Mouse (Mus musculus): ENCODE measurements around the gene Clec4d.
"Not testable (repeated sequence)": the region's sequence is repeated elsewhere in the genome, so short reads cannot be mapped to it uniquely, and the experiment has no call there.

Clec4d gene

DNA sequence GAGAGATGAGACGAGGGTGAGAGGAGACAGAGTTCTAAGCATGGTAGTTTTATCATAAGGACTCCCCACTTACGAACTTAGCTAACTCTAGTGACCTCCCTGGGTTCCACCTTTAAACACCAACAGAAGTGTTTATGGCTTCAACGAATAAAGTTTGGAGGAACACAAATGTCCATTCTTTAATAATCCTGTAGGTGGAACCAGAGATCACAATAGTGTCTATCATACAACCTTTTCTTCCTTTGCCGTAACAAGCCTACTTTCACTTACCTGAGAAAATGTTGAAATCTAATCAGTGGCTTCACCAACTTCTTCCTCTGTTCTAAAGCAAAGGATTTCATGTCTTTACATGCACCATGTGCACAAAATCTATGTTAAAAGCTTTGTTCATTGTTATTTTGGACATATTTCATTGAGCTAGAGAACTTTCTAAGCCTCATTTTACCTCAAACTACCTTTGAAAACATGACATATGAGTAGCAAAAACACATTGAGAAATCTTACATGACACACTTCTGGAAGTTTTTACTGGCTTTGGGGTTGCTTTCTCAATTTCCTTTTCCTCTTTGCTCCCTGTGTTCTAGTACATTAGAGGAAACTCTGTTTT is at the start of gene Clec4d:
Clec4d (plus strand) TSS at position 557 of the 607 bp plus-strand sequence.
- DNase-seq (ENCODE audit: low read depth, low spot score) = no peak

DNA sequence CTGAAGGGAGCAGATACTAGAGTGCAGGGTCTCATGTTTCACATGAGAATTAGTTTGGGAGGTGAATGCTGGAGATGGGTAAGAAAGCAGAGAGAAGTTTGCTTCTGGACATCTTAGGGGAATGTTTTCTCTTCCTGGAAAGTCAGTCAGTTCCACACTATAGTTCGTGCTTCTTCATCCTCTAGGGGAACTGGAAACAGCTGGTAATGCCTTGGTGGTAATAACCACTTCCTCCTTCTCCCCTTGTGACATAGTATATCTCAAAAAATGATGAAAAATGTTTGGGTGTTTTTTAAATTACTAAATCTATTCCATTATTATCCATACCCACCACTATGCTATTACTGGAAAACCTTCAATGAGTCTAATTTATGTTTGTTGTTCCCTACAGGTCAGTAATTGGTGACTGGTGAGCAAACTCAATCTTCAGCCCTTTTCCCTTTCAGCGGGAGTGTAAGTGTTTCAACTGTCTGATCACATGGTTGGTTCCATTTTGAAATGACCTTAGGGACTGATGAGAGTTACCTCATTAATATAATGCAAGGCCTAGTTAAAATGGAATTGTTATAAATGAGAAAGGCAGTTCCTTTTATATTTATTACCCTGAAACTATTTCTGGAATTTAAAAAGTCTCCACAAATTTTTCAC is 34.3 kb upstream of the Clec4d start:
- DNase-seq (ENCODE audit: low read depth, low spot score) = peak; percentile 14

DNA sequence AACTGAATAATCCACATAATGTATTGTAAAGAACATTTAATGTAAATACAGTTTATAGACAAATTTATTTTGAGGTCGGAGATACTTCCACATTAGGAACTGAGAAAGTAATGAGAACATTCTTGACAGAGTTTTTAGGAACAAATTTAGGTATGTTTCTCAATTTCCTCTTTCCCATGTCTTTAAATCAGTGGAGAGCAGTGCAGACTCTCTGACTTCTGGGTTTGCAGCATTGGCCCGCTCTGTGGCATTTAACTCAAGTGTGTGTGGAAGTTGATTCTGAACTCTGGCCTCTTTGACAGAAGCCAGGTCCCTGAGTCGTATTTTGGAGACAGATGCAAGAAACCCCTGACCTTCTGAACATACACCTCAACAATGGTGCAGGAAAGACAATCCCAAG is 32.3 kb upstream of the Clec4d start, which contains the start of gene Clec4n:
Clec4n (plus strand) TSS at position 200 of the 400 bp plus-strand sequence.
- DNase-seq (ENCODE audit: low read depth, low spot score) = no peak

DNA sequence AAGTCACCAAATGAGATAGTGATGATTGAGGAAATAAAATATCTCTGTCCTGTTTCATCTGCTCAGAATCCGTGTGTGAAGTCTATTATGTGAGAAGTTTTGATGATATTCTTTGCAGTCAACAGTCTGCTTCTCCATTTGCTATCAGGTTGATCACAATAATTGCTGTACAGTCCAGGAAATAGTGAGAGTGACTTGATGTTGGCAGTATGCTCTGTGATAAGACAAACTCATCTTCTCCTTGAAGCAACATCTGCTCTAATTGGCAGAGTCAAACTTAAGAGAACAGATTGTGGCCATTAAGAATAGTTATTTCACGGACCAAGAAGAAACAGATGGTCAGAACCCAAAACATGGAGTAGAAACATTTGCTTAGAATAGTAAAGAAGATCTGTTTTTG is 30.8 kb upstream of the Clec4d start:
- DNase-seq (ENCODE audit: low read depth, low spot score) = no peak

DNA sequence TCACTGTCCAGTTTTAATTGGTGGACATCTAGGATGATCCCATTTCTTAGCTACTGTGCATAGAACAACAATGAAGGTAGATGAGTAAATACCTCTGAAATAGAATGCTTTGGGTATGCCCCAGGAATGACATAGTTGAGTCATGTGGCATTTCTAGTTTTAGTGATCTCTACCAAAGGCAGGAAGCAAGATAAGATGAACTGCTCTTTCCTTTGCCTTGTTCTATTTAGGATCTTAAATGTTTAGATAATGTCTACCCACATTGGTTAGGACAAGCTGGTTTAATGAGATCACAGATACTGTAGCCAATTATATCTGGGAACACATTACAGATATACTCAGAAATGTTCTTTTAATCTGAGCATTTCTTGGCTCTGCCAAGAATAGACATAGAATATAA is 24.3 kb upstream of the Clec4d start:
- no peak for DNase-seq (ENCODE audit: low read depth, low spot score)

DNA sequence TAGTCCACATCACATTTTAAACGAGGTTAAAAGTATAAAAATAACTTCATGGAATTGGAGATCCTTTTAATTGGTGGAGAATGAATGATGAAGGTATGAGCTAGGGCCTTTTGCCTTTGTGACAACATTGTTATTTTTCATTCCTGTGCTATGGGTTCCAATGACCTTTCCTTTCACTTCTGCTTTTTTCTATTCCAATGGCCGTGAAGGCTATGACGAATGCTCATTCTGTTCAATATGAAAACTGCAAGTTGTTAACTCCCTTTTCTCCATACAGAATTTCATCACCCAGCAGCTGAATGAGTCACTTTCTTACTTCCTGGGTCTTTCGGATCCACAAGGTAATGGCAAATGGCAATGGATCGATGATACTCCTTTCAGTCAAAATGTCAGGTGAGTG is 17.7 kb upstream of the Clec4d start:
- no peak for DNase-seq (ENCODE audit: low read depth, low spot score)

DNA sequence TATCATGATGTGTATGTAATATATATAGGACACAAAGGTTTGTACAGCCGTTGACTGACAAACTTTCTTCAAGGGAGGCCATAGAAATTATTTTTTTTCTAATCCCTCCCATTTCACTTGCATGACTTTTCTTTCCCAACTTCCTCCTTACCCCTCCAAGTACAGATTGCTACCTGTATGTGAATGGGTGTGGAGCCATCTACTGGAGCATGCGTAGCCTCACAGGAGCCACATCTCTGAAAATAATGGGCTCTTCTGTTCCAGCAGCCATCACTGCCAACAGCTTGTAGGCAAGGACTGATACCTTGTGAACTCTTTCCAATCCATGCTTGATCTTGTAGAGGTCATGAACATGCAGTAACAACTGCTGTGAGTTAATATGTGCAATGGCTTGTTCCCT is 13.0 kb upstream of the Clec4d start:
- not testable (repeated sequence) for DNase-seq (ENCODE audit: low read depth, low spot score)

DNA sequence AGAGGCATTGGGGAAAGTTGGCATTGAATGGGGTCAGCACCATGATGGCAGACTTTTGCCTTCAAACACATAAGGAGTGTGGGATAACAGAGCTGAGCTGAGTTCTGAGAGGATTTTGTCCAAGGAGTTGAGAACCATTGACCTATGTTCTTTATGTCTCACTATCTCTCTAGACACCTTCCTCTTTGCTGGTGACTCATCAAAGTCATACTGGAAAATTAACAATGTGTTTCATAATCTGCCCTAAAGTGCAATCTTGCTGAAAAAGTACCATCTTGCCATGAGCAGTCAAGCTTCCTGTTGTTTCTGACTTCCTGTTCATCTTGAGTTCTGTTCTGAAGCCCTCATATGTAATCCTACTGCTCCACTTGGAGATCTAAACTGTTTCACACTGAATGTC is 9.2 kb upstream of the Clec4d start:
- peak; percentile 18 for DNase-seq (ENCODE audit: low read depth, low spot score)

DNA sequence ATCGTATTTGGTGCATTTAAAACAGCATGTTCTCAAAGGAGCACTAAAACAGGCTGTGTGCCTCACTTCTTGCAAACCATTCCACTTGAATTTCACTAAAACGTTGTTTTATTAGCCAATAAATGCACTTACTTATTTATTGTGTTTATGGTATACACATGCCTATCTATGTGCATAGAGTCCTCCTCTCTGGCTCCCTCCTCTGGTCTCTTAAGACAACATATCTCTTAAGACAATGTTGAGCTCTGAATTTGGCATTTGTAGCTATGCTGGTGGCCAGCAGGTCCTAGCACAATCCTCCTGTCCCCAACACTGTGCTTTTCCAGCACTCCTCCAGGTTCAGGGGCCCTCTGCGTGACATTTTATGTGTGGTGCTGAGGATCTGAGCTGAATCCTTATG is 3.0 kb upstream of the Clec4d start:
- DNase-seq (ENCODE audit: low read depth, low spot score) = no peak

DNA sequence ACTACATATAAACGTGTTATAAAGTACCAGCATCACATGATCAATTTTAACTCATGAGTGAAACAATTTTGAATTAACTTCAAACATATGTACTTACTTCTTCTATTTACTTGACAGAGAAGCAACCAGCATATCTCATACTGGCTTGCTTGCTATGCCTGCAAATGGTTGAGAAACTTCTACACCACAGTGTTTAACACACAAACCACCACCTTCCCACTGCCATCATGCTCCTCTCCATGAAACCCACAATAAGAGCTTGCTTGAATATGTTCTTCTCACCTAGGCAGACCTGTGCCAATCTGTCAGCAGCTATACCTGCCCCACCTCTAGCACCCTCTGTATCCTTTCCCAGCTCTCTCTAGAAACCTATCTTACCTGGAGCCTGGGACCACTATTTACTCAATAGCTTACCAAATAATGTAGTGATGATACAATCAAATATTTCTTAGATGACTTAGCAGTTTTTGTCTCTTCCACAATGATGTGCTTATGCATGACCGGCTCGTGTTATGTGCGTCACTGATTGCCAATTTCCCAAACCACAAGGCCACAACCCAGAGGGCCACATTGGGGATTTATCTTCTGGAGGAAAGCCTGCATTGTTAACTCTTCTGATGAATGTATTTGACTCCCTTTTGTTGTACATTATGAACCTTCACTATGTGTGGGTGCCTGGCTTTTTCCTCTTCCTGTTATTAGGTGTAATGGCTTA is 1.9 kb upstream of the Clec4d start:
- DNase-seq (ENCODE audit: low read depth, low spot score) = no peak

DNA sequence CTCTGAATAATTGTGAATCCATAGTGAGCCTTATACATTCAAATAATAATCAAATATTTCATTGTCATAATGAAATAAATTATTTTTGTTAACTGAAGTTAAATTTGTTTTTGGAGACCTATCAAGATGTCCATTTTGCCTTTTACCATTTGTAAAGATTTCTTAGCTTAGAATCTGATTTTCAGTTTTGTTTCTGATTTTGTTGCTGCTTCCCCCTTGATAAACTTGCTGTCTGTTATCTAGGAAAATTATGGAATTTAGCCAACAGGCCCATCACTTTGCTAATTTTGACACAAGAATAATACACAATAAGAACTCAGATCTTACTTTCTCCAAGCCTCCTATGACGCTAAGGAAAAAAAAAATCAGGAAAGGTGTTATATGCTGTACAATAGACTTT is 1.0 kb upstream of the Clec4d start:
- DNase-seq (ENCODE audit: low read depth, low spot score) = no peak

DNA sequence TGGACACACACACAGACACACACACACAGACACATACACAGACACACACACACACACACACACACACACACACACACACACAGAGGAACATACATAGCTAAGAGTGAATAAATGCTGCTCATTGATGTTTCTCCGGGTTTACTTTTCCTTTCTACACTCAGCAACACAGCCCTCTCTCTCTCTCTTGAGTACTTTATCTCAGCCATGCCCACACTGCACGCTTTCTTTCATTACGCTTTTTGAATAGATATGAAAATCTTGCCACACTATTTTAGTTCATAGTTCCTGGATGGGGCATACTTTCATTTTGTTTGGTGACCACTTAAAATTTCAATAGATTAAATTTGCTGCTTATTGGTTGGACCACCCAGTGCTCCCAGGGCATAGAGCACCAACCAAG is 2.3 kb downstream of the Clec4d start:
- DNase-seq (ENCODE audit: low read depth, low spot score) = no peak

DNA sequence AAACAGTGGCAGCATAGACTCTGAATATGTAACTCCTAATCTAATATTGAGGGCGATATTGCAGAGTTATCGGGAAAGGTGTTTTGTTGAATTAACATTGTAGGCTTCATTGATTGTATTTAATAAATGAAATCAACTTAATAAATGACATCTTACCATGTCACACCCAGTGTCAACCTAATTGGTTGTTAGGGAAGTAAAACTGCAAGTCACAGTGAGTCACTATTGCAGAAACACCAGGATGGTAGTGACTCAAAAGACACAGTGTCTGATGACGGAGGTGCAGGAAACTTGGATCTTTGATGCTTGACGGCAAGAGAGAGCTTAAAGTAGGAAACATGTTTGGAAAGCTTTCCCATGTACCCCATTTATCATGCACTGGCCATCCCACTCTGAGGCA is 3.9 kb downstream of the Clec4d start:
- no peak for DNase-seq (ENCODE audit: low read depth, low spot score)

DNA sequence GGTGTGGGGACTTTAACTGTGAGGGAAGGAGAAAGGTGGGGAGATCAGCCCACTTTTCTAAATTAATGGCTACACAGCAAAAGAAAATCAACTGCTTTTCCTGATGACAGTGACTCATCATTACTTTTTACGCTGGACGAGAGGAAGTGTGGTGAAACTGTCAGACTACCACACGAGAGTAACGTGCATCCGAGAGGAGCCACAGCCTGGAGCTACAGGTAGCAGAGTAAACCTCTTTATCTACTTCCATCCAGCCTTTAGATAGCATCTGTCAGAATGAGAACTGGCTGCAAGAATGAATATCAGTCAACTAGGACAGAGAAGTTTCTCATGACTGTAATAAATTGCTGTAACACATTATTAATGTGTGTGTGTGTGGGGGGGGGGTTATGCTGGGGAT is 5.0 kb downstream of the Clec4d start:
- no peak for DNase-seq (ENCODE audit: low read depth, low spot score)

DNA sequence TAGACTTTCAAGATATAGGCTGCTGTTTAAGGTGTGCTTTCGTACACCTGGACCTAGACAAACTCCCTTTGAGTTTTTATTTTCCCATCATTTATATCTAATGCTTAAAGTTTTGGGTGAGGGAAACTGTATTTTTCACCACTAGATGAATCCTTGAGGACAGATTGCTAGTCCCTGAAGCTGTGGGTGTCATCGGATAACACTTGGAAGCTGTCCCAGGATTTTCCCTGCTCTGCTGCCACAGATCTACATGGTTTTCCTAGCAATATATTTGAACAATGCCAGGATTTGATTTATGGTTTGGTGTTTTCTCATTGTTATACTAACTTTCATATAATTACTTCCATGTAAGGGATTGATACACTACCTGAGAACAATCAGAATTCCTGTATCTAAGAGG is 17.5 kb downstream of the Clec4d start:
- no peak for DNase-seq (ENCODE audit: low read depth, low spot score)

DNA sequence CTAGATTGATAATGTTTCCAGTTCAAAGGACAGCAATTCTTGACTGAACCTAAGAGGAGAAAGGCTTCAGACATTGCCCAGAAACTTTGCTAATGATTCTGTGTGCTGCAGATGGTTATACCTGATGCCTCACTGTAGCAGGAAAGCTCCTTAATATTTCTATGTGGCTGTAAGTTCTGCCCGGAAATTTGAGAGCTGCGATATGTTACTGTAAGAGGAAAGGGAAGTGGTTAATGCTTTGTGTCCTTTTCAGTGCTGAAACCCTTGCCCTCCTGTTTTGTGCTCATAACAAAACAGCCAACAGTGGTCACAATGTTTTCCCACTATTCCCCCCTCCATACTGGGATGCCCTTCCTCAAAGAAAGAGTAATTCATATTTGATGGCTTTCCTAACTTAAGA is 24.4 kb downstream of the Clec4d start:
- DNase-seq (ENCODE audit: low read depth, low spot score) = no peak

DNA sequence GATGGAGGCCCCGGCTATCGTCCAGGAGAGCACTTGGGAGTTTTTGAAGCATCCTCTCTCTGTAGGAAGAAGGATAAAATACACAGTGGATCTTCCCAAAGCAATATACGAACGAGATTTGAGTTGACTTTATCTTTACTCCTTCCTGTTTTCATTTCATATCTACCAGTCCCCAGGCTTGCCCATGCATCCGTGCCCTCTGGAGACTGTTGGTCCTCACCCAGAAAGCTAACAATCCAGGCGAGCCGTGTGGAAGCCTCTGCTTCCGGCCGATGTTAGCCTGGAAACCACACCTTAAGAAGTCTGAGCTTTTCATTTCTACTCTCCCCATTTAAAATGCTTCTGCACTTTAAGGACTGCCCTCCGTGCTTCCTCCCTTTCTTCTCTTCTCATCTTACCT is 27.0 kb downstream of the Clec4d start:
- no peak for DNase-seq (ENCODE audit: low read depth, low spot score)

DNA sequence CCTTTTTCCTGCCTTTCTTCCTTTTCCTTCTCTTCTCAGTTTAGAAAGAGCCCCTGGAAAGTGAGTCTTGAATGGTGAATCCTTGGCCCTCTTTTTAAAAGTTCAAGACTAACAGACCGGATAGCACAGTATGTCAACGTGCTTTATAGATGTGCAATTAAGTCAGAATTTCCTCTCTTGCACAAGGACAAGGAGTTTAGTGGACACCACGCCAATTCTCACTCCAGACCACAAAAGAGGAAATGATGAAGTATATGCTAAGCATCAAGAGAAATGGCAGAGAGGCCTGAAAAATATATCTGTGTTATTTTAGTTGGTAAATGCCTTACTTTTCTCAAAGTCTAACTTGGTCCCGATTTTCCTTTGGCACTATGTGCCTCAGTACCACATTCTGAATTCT is 27.8 kb downstream of the Clec4d start, which contains the start of gene Clec4e:
Clec4e (minus strand) TSS at position 118 of the 400 bp plus-strand sequence.
- no peak for DNase-seq (ENCODE audit: low read depth, low spot score)

DNA sequence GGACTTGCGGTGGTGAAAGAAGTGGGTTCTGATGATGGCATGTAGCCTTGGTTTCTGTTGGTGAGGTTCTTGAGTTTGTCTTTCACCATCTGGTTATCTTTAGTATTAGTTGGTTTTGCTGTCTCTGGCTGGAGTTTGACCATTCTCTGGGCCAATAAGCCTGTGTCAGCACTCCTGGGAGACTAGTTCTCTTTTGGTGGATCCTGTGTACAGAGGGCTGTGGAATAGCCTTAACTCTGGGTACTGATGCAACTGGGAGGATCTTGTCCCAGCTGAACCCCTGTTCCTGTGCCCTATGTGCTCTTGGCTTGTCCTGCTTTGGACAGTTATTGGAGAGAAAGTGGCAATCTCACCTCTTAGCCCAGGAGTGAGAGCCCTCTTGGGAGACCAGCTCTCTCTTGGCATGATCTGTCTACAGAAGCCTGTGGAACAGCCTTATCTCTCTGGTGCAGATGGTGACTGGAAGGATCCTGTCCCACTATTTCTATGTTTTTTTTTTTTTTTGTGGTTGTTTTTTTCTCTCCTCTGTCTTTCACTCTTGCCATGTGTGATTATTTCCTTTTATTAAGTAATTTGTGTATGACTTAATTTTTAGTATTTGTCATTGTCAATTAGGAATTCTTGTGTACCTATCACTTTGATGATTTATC is 31.0 kb downstream of the Clec4d start:
- DNase-seq (ENCODE audit: low read depth, low spot score) = peak; percentile 6

DNA sequence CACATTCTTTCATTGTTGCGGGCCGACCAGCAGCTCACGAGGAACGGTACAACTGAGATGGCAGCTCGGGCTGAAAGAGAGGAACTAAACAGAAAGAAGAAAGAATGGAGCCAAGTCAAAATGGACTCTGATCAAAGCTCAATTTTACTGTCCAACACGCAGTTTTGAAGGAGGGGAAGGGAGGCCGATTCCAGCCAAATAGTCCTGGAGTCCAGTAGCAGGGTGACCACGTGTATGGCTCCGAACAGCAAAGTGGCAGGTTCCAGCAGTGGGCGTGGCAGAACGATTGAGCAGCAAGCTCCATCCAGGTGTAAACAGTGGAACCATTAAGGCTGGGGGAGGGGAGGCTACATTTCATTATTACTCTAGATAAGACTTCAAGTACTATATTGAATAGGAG is 31.6 kb downstream of the Clec4d start:
- not testable (repeated sequence) for DNase-seq (ENCODE audit: low read depth, low spot score)

DNA sequence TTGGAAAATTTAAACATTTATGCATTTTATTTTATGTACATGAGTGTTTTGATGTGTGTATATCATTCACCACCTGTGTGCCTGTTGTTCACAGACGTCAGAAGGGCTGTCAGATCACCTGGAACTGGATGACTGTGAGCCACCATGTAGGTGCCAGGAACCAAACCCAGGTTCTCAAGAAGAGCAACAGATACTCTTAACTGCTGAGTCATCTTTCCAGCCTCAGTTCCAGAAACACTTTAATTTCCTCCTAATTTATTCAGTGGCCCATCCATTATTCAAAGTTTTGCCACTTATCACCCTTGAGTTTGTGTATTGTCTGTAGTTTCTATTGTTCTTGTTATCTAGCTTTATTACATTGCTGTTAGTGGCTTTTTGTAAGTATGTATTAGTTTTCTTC is 34.8 kb downstream of the Clec4d start:
- DNase-seq (ENCODE audit: low read depth, low spot score) = no peak

DNA sequence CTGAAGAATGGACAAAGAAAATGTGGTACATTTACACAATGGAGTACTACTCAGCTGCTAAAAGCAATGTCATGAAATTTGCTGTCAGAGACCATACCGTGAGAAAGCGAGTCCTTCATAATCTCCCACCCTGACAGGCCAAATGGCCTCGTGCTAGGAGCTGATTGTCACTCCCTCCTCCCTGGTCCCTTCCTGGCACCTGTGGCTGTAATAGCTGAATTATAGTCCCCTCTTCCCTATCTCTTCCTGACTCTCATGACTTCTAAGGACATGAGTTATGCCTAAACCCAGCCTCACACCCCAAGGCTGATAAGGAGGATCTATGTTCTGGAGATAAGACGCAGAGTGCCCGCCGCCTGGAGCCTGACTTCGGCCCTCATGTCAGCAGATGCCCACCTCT is 44.4 kb downstream of the Clec4d start:
- not testable (repeated sequence) for DNase-seq (ENCODE audit: low read depth, low spot score)

Measured in skeletal muscle tissue, adult 2 months (tissue).